Mouse (Mus musculus) bone marrow macrophage, adult 2 months (primary cell): ENCODE data around the gene 1700028P14Rik. TPM values are rescaled to one million over a fixed set of nuclear protein-coding genes. Genes with fewer than 3 reads are reported as not detected.

Experiments used
- H3K27ac ChIP-seq: 2 replicates; pipeline ENCODE4 v1.5.1; 2012; ENCODE audit warnings: low read depth, low read length; ENCODE audit not compliant: insufficient read depth
- H3K4me1 ChIP-seq: 2 replicates; pipeline ENCODE4 v1.6.1; 2012; ENCODE audit warnings: low read length; ENCODE audit not compliant: control insufficient read depth, insufficient read depth
- H3K4me3 ChIP-seq: 2 replicates; pipeline ENCODE4 v1.5.1; 2012; ENCODE audit warnings: mild to moderate bottlenecking, low read length, moderate library complexity; ENCODE audit not compliant: insufficient read depth
- CTCF ChIP-seq: IDR thresholded peaks from 2 replicates; pipeline ENCODE4 v1.5.1; 2012; ENCODE audit warnings: low read depth, mild to moderate bottlenecking, low read length, moderate library complexity
- POLR2A ChIP-seq: IDR thresholded peaks from 2 replicates; pipeline ENCODE4 v1.6.1; 2012; ENCODE audit warnings: mild to moderate bottlenecking, low read depth, low read length, borderline replicate concordance
- polyA plus RNA-seq: library from polyadenylated mRNA; stranded (reverse); fragments of >200 nt; gene quantifications from 2 replicates; pipeline ENCODE4 v1.2.4, GENCODE M21; 2012; ENCODE audit not compliant: missing spikeins, insufficient read depth, insufficient read length

1700028P14Rik gene
- polyA plus RNA-seq, 1 experiment, result not detected

- no peak overlapping the region for H3K27ac ChIP-seq
- TF ChIP-seq POLR2A, result no peak
- no peak for TF ChIP-seq CTCF
These were observed 107.0 kb downstream of the 1700028P14Rik start for GRCm38 (mm10) chr19:23545604-23546003.

GRCm38 (mm10) chr19:23543244-23544004 is 109.2 kb downstream of the 1700028P14Rik start:
- Histone ChIP-seq H3K27ac (no peak overlapping the region), H3K4me1 (no peaks in the 10 kb centered on the region), H3K4me3 (no peak overlapping the region)
- TF ChIP-seq POLR2A (no peak), CTCF (no peak)

More at GRCm38 (mm10) chr19:23545604-23546003, 107.0 kb downstream of the 1700028P14Rik start:
- Histone ChIP-seq H3K4me3 (no peak overlapping the region), H3K4me1 (no peaks in the 10 kb centered on the region)

DNA sequence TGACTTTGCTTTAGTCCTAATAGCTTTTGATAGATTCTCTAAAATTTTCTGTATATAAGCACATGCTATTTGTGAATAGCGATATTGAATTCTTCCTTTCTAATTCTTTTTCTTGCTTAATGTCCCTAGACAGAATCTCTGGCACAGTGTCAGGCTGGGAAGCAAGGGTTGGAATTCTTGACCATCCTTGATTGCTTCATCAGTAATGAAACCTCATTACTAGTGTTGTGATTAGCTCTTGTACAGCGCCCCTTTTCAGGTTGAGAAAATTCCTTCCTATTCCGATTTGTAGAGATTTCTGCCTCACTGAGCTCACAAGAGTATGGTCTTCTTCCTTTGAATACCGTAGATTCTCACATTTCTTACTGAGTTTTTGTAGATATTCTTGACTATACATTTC is 109.9 kb downstream of the 1700028P14Rik start:
- Histone ChIP-seq H3K4me1 (no peaks in the 10 kb centered on the region), H3K4me3 (no peak overlapping the region), H3K27ac (no peak overlapping the region)
- TF ChIP-seq POLR2A (no peak), CTCF (no peak)

GRCm38 (mm10) chr19:23535700-23536099 is 116.9 kb downstream of the 1700028P14Rik start:
- Histone ChIP-seq H3K4me3 (no peak overlapping the region), H3K4me1 (peaks cover 8% of the 10 kb centered on the region), H3K27ac (no peak overlapping the region)
- TF ChIP-seq CTCF (no peak), POLR2A (no peak)

DNA sequence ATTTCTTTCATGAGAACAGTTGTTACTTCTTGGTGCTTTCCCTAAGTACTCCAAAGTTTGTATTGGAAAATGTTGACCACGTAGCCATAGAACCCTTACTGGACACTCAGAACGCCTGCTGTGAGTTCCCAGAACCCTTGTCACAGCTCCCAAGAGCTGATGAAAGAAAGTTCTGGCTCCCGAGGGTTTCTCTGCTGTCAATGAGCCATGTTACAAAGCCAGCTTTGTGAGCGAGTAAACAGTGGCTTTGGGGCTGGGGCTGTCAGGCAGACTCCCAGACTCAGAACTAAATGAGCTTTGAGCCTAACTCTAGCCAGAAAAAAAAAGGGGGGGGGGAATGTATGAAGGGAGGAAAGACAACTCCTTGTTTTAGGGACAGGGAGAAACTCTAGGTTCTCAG is 120.7 kb downstream of the 1700028P14Rik start:
- H3K27ac ChIP-seq, result no peak overlapping the region
- H3K4me1 ChIP-seq, result peaks cover 8% of the 10 kb centered on the region
- TF ChIP-seq CTCF (no peak), POLR2A (no peak)
- no peak overlapping the region for H3K4me3 ChIP-seq

- Histone ChIP-seq H3K27ac (no peak overlapping the region), H3K4me3 (no peak overlapping the region), H3K4me1 (peaks cover 11% of the 10 kb centered on the region)
- TF ChIP-seq CTCF (peak; percentile 74; the same call in 1 of the 2 replicates), POLR2A (no peak)
These were observed 128.9 kb downstream of the 1700028P14Rik start for GRCm38 (mm10) chr19:23523711-23524110.

- no peak for TF ChIP-seq CTCF
- TF ChIP-seq POLR2A, result no peak
- no peak overlapping the region for H3K4me3 ChIP-seq
- H3K4me1 ChIP-seq, result peaks cover 11% of the 10 kb centered on the region
- no peak overlapping the region for H3K27ac ChIP-seq
These were observed 130.8 kb downstream of the 1700028P14Rik start for GRCm38 (mm10) chr19:23521831-23522230.

DNA sequence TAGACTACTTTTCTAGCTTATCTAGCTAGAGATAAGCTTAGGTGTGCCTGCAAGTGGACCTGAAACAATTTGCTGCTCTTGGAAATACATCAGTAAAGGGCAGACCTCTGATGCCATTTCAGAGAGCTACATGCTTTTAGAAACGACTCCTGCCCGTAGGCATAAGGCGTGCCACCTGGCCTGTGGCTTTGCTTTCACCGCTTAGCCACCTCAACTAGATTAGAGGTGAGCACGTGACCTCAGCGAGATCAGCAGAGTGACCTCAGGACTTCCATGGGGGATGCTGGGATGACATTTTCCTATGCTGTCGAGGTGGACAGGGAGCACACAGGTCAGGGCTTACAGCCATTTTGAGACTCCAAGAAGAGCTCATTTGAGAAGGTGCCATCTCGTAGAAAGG is 131.5 kb downstream of the 1700028P14Rik start:
- Histone ChIP-seq H3K4me1 (peaks cover 11% of the 10 kb centered on the region), H3K4me3 (no peak overlapping the region), H3K27ac (no peak overlapping the region)
- TF ChIP-seq POLR2A, result no peak
- TF ChIP-seq CTCF, result no peak

DNA sequence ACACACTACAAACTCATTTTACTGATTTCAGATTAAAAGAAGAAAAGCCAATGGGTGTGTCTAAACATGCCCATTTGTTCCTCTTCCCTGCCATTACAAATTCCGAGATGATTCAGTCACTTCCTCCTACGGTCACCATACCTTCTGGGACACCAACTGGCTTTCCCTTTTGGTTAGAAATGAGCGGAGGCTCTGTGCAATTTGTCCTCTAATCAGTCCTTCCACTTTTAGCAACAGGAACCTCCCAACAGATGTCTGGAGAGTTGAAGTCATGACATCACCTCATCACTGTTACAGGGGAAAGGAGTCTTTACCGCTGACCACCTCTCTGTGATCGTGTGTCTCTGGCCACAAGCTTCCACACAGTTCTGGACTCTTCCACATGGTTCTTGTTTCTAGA is 132.0 kb downstream of the 1700028P14Rik start:
- H3K4me1 ChIP-seq, result peaks cover 11% of the 10 kb centered on the region
- TF ChIP-seq POLR2A (no peak), CTCF (no peak)
- H3K4me3 ChIP-seq, result no peak overlapping the region
- H3K27ac ChIP-seq, result no peak overlapping the region

GRCm38 (mm10) chr19:23518477-23518876 is 134.1 kb downstream of the 1700028P14Rik start:
- Histone ChIP-seq H3K4me3 (no peak overlapping the region), H3K27ac (no peak overlapping the region), H3K4me1 (peaks cover 11% of the 10 kb centered on the region)
- TF ChIP-seq CTCF, result no peak

DNA sequence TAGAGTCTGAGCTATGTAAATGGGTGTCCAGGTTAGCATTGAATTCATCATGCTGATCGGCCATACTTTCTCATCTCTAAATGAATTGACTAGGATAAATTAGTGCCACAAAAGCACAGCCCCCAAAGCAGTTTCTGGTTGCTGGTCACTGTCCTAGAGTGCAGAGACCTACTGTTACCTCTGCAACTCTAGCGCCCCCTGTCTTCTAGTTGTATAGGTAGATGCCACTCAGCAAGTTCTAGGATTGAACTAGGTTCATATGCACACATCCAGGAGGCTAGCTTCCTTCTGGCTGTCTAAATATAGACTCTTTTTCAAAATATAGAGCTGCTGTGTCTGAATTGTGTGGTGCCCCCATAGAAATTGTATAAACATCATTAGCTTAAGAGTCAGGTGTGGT is 141.3 kb downstream of the 1700028P14Rik start:
- Histone ChIP-seq H3K4me3 (no peak overlapping the region), H3K27ac (no peak overlapping the region), H3K4me1 (no peaks in the 10 kb centered on the region)
- TF ChIP-seq POLR2A (no peak), CTCF (peak; percentile 30; the same call in 1 of the 2 replicates)

Other genes with a start within 250 kb of the 1700028P14Rik start
- 3.4 and 3.8 TPM in 2 replicates for gene Mamdc2, start 204.4 kb downstream of the 1700028P14Rik start, polyA plus RNA-seq
- gene Ptar1, start 34.6 kb upstream of the 1700028P14Rik start, polyA plus RNA-seq, result 4.8 and 7.2 TPM in 2 replicates
- 9.3 and 11.8 TPM in 2 replicates for gene Apba1, start 106.1 kb upstream of the 1700028P14Rik start, polyA plus RNA-seq